Mouse (Mus musculus): ENCODE measurements around the gene Tnfsf13b.

Tnfsf13b gene

DNA sequence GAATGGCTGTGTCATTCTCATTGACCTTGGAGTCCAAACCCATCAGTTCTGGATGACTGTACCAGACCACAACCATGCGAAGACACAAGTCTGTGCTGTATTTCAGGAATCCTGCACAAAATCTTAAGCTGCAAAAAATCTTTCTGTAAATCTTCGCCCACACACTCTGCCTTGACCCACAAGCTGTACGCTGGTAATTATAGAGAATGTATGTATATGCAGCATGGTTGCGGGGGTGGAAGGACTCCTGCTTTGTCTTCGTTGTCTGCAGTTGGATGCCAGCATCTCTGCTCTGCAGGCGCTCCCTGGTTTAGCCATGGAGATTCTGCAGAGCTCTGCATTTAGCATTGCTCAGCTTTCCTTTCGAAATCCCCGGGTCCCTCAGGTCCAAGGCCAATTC lies 42.9 kb downstream of the Tnfsf13b start:
- no peak for DNase-seq

DNA sequence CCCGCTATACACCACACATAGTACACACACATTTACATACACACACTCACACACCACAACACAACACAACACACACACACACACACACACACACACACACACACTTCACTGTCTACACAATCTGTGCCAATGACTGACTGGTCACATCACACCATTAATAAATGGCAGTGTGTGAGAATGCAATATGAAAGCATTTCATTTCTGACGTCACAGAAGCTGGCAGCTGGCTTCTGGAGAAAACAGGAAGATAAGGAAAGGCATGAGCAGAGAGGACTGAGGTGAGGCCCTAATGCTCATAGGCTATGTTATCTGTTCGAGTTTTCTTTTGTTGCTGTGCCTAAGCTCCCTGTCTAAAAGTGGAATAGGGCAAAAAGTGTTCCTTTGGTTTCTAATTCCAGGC lies 45.3 kb downstream of the Tnfsf13b start:
- no peak for DNase-seq

DNA sequence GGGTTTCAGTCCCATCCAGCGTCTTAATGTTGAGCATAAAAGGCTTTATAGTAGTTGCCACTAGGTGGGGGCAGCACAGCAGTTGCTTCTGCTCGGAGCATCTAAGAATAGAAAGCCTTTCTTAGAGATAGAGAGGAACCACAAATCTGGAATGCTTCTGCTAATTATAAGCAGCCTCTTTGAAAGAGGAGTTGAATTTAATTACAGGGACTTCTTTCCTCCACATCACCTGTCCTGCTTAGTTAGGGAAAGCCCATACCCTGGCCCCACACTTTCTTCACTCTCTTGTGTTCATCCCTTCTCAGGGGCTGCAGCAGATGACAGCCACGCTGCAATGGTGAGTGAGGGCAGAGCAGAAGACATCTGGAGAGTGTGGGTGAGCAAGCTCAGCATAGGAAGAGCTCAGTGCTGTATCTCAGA lies 47.3 kb downstream of the Tnfsf13b start:
- DNase-seq: peak in 1 of 2 experiments; percentile 13

DNA sequence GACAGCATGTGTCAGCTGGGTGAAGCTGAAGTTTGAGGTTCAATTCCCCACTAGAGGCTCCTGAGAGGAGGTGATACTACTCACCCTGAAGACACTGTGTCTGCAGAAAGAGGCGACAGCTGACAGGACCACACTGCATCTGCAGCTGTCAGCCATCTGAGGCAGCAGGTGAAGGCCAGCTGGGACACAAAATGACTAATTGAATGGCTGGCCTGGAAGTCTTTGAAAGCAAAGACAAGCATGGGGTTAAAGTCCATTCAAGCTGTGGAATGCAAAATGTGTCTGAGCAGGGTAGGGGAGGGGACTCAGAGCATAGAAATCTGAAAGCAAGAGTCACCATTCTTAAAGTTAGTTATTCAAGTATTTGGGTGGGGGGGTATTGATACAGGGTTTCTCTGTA lies 54.7 kb downstream of the Tnfsf13b start:
- DNase-seq: no peak

DNA sequence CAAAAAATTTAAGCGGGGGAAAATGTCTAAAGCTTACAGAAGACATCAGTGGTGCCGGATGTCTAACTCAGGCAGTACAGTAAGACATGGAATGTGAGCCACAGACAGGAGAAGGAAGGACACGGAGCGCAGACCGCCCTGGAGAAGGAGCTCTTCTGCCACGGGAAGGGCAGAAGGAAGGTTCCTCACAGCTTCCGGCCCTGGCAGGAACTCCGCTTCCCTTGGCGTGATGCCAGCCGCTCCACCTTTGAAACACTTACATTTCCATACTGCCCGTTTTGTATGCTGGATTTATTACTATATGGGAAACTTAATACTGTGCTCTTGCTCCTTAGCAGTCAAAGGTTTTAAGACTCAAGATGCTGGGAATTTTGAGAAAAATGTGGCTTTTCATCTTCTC lies 60.6 kb downstream of the Tnfsf13b start:
- no peak for DNase-seq

DNA sequence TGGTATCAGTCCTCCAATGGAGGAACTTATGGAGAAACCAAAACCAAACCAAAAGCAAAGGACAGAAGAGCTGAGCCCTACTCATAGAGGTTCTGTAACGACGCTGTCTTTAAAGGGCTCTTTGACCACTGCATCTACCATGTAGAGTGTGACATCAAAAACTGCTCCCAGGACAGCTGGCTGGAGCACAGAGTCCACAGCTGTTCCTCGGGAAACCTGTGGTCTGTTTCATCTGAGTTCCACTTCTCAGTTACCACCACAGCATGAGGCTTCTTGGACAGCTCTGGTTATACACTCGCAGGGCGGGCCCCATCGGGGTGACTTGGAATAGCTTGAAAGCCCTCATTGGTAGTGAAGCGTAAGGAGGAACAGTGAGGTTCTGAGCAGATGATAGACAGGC lies 61.5 kb downstream of the Tnfsf13b start:
- DNase-seq: no peak

DNA sequence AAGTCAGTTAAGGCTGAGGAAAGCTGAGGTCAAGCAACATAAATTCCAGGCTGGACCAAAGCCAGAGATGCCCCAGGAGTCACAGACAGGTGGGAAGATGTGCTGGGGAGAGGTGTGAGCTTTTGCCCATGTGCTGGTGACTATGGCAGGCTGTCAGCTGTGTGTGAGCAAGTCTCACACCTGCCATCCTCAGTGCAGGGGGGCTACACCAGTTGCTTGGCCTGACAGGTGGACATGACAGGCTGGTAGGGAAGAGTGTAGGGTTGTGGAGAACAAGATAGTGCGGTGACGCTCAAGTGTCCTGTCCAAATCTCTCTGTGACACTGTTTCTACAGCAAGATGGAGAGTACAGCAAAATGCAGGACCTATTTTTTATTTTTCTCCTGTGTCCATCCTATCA lies 66.1 kb downstream of the Tnfsf13b start:
- DNase-seq: no peak

All from cerebellum, adult 18-20 months (tissue).